Mouse (Mus musculus) CH12.LX (cell line): ENCODE results near the gene Tmc3.

ENCODE experiments used
- CTCF ChIP-seq, 2 experiments: IDR thresholded peaks in 1 of 2; conservative IDR thresholded peaks in 1 of 2; 2 replicates each; pipeline ENCODE4 v1.5.1; 2011 to 2012; ENCODE audit warnings: low read depth in 2 of 2, low read length in 2 of 2, improper control_type of control experiment in 1 of 2, inconsistent platforms in 1 of 2, mild to moderate bottlenecking in 1 of 2, moderate library complexity in 1 of 2
- POLR2A ChIP-seq: IDR thresholded peaks from 2 replicates; pipeline ENCODE4 v1.6.1; 2011; ENCODE audit warnings: low read depth, mild to moderate bottlenecking, improper control_type of control experiment, low read length
- USF1 ChIP-seq: IDR thresholded peaks from 2 replicates; pipeline ENCODE4 v1.6.1; 2014; ENCODE audit warnings: low read depth, mild to moderate bottlenecking, inconsistent platforms, low read length, improper control_type of control experiment
- ZNF384 ChIP-seq: IDR thresholded peaks from 2 replicates; pipeline ENCODE4 v1.6.1; 2012; ENCODE audit warnings: low read depth, low read length, improper control_type of control experiment, inconsistent platforms

GRCm38 (mm10) chr7:83667936-83668645, 83.4 kb downstream of the Tmc3 start:
- TF ChIP-seq CTCF (conservative IDR thresholded peaks at IDR 0.05 in 1 of 2, IDR thresholded peaks at IDR 0.05 in 1 of 2; ENCODE audit: low read depth in 2 of 2, low read length in 2 of 2) = no peak
- TF ChIP-seq USF1 = no peak
- TF ChIP-seq POLR2A = no peak
- no peak for TF ChIP-seq ZNF384
